Mouse (Mus musculus) heart, postnatal 36 days (tissue): ENCODE data around the gene Gm20835. TPM values are rescaled to one million over a fixed set of nuclear protein-coding genes. Genes with fewer than 3 reads are reported as not detected.
"Not testable (repeated sequence)": the region's sequence is repeated elsewhere in the genome, so short reads cannot be mapped to it uniquely, and the experiment has no call there.

ENCODE experiments used
- DNase-seq, 2 experiments: peaks; one replicate each; pipeline ENCODE4 v3.0.0; 2021 to 2022
- intact Hi-C: fragments of 180-260 bp; cut with DNase I; formaldehyde crosslinking; loops from one replicate; pipeline ENCODE4 v1.15.1; 2025
- total RNA-seq, 2 experiments: library from RNA; stranded (reverse); gene quantifications; 2 replicates each; pipeline ENCODE4 v1.2.3; 2021

Gm20835 gene
- not detected for total RNA-seq

GRCm38 (mm10) chrY:36735190-36735589, at the start of gene Gm20835:
Gene Gm20835 (minus strand): TSS chrY:36735290.
- DNase-seq = not testable (repeated sequence)

More at GRCm38 (mm10) chrY:36735190-36735589, at the start of gene Gm20835:
- intact Hi-C loops = not testable (repeated sequence)
